Mouse (Mus musculus) heart, adult 10 weeks (tissue): ENCODE results near the gene Xylt2. TPM values are rescaled to one million over a fixed set of nuclear protein-coding genes. Genes with fewer than 3 reads are reported as not detected.

ENCODE experiments used
- polyA plus RNA-seq: library from polyadenylated mRNA; stranded (reverse); fragments of 350-450 nt; fragmentation: Illumina TruSeq; extraction: RNeasy Lipid Tissue Mini Kit (QIAGEN cat#74804); gene quantifications from one replicate; pipeline ENCODE4 v1.2.3, GENCODE M21; 2014; ENCODE audit warnings: low read depth, low replicate concordance

Gene Xylt2
- polyA plus RNA-seq, result 8.4 TPM

GRCm38 (mm10) chr11:94676754-94677606 is at the start of gene Xylt2:
Gene Xylt2 (minus strand): TSS chr11:94677515.

DNA sequence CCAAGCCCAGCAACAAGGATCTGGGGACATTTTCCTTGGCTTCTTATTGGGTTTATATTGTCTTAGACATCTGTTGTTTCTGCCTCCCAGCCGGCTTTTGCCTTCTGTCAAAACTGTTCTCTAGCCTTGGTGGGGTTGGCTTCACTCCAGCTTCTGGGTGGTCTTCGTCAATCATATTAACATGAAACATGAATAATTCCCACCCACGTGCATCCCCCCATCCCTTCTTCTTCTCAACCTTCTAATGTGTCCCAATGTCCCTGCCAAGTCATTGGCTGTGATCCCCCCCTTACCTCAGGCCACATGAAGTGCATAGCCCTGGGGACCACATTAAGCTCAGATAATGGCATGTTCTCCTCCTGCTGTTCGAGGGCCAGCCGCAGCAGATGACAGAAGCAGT is 27.2 kb upstream of the Xylt2 start, which contains the start of gene Gm11541:
Gene Gm11541 (minus strand): TSS at position 28 of the 400 bp plus-strand sequence.

DNA sequence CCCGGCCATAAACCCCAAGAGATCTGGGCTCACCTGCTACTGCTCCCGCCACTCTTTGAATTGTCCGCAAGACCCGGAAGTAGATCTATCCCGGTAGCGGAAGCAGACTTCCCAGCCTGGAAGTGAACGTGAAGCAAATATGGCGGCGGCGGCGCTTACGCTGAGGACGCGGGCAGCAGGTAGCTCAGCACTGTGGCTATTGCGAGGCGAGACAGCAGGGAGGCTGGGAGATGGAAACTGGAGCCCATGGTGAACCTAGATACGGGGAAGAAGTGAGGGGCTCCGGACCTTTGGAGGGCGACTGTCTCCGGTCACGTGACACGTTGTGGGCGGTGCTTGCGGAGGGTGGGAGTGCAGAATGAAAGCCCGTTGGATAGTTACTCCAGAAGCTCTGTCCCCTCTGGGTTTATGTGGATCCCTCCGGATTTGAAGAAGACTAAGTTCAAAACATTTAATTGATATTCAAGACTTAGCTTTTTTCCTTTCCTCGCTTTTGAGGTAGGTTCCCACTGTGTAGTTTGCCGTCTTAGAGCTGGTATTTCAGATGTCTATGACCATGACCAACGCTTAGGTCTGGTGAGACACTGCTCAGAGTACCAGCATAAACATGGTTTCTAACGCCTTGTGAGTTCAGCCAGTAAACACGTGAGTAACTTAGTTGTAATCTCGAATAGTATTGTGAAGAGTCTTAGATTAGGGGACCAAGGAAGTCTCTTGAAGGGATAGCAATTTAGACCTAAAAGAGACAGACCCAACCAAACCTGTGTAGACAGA is 23.5 kb downstream of the Xylt2 start, which contains the start of the genes Mrpl27 and Eme1:
Gene Mrpl27 (plus strand): TSS at position 105 of the 774 bp plus-strand sequence.
Gene Eme1 (minus strand): TSS at position 302 of the 774 bp plus-strand sequence.

DNA sequence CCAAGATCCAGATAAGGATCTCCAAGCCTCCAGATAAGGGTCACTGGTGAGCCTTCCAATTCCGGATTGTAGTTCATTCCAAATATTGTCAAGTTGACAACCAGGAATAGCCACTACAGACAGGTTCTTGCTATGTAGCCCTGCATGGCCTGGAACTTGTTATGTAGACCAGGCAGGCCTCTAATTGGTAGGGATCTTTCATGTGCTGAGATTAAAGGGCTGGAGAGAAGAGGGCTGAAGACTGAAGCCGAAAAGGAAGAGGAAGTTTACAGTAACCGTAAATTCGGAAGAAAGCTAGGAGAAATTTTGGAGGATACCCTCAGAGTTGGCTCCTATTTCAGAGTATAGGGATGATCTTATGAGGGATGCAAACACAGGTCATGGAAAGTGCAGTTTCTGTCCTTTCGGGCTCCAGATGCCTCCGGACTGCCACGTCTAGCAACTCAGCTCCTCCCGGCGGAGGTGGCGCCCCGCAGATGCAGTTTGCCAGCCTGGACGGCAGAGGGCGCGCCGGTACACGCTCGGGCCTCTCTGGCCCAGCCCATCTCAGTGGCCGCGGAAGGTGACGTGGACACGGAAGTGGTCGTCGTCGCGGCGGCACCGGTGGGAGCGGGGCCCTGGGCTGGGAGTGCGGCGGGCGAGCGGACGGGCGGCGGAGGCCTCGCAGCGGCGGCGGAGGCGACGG is 48.0 kb downstream of the Xylt2 start, which contains the start of gene Lrrc59:
Gene Lrrc59 (plus strand): TSS at position 569 of the 685 bp plus-strand sequence.

Other genes starting within 250 kb of the Xylt2 start
- 28.5 TPM for gene Cacna1g, start 203.3 kb downstream of the Xylt2 start, polyA plus RNA-seq
- gene Spata20, start 191.3 kb downstream of the Xylt2 start, polyA plus RNA-seq, result 0.21 TPM
- gene Epn3, start 177.5 kb downstream of the Xylt2 start, polyA plus RNA-seq, result 22.0 TPM
- gene Mycbpap, start 155.8 kb downstream of the Xylt2 start, polyA plus RNA-seq, result 0.42 TPM
- 8.5 TPM for gene Rsad1, start 128.3 kb downstream of the Xylt2 start, polyA plus RNA-seq
- 3.3 TPM for gene Chad, start 112.5 kb downstream of the Xylt2 start, polyA plus RNA-seq
- gene Acsf2, start 75.6 kb downstream of the Xylt2 start, polyA plus RNA-seq, result 24.4 TPM
- gene Lrrc59, start 47.7 kb downstream of the Xylt2 start, polyA plus RNA-seq, result 32.7 TPM
- gene Mrpl27, start 23.7 kb downstream of the Xylt2 start, polyA plus RNA-seq, result 77.7 TPM
- gene Eme1, start 23.6 kb downstream of the Xylt2 start, polyA plus RNA-seq, result not detected
- gene Gm11541, start 27.0 kb upstream of the Xylt2 start, polyA plus RNA-seq, result not detected
- gene Cdc34b, start 64.3 kb upstream of the Xylt2 start, polyA plus RNA-seq, result not detected
- gene Tmem92, start 105.2 kb upstream of the Xylt2 start, polyA plus RNA-seq, result not detected